Mouse (Mus musculus) embryo, embryonic 9.5 days (tissue): ENCODE measurements around the gene Rcor1.

Source experiments
- DNase-seq: peaks from one replicate; pipeline ENCODE4 v3.0.0-alpha.2; 2017; ENCODE audit errors: extremely low spot score

Rcor1 gene

GRCm38 (mm10) chr12:111134169-111134568, 95.0 kb downstream of the Rcor1 start:
- DNase-seq = no peak

- DNase-seq = no peak
These were observed 95.9 kb downstream of the Rcor1 start for GRCm38 (mm10) chr12:111134791-111135733.

GRCm38 (mm10) chr12:111135953-111136352, 96.8 kb downstream of the Rcor1 start:
- DNase-seq = no peak

GRCm38 (mm10) chr12:111137079-111137478, 97.9 kb downstream of the Rcor1 start:
- DNase-seq = no peak

- peak; percentile 57 for DNase-seq
These were observed 103.9 kb downstream of the Rcor1 start for GRCm38 (mm10) chr12:111143005-111143508.

- no peak for DNase-seq
These were observed 104.4 kb downstream of the Rcor1 start for GRCm38 (mm10) chr12:111143509-111144063.

GRCm38 (mm10) chr12:111144598-111144997, 105.4 kb downstream of the Rcor1 start:
- no peak for DNase-seq

- peak; percentile 31 for DNase-seq
These were observed 106.1 kb downstream of the Rcor1 start for GRCm38 (mm10) chr12:111145269-111145668.

- DNase-seq = no peak
These were observed 110.5 kb downstream of the Rcor1 start for GRCm38 (mm10) chr12:111149495-111150235.

GRCm38 (mm10) chr12:111150236-111150596, 111.1 kb downstream of the Rcor1 start:
- DNase-seq = no peak

GRCm38 (mm10) chr12:111151422-111152156, 112.4 kb downstream of the Rcor1 start:
- no peak for DNase-seq

- DNase-seq = no peak
These were observed 113.4 kb downstream of the Rcor1 start for GRCm38 (mm10) chr12:111152579-111152978.

GRCm38 (mm10) chr12:111152981-111153710, 114.0 kb downstream of the Rcor1 start:
- DNase-seq = no peak

GRCm38 (mm10) chr12:111153946-111154345, 114.8 kb downstream of the Rcor1 start:
- DNase-seq = no peak

GRCm38 (mm10) chr12:111154641-111155040, 115.5 kb downstream of the Rcor1 start:
- DNase-seq = no peak

- DNase-seq = no peak
These were observed 116.6 kb downstream of the Rcor1 start for GRCm38 (mm10) chr12:111155756-111156155.

- DNase-seq = no peak
These were observed 120.7 kb downstream of the Rcor1 start for GRCm38 (mm10) chr12:111159659-111160428.

GRCm38 (mm10) chr12:111160871-111161270, 121.7 kb downstream of the Rcor1 start:
- DNase-seq = no peak

- no peak for DNase-seq
These were observed 122.8 kb downstream of the Rcor1 start for GRCm38 (mm10) chr12:111161943-111162311.
